Mouse (Mus musculus): ENCODE data around the gene Gfra1. TPM values are rescaled to one million over a fixed set of nuclear protein-coding genes. Genes with fewer than 3 reads are reported as not detected.

Gene Gfra1
- polyA plus RNA-seq, 1 experiment from 2014 or later, result 9.1 TPM

Other genes with a start within 250 kb of the Gfra1 start
- not detected in 2 replicates for gene Ccdc172, start 56.1 kb upstream of the Gfra1 start, polyA plus RNA-seq (2016; fragmentation: Nextera tagmentation; extraction: Ambion mirVana)
- gene Pnlip, start 196.6 kb upstream of the Gfra1 start, polyA plus RNA-seq (2016; fragmentation: Nextera tagmentation; extraction: Ambion mirVana), result 0.11 TPM in 1 of 2 replicates, not detected in the other

Measured in liver, embryonic 12.5 days (tissue).